Mouse (Mus musculus): ENCODE data around the gene Nt5m.

DNA sequence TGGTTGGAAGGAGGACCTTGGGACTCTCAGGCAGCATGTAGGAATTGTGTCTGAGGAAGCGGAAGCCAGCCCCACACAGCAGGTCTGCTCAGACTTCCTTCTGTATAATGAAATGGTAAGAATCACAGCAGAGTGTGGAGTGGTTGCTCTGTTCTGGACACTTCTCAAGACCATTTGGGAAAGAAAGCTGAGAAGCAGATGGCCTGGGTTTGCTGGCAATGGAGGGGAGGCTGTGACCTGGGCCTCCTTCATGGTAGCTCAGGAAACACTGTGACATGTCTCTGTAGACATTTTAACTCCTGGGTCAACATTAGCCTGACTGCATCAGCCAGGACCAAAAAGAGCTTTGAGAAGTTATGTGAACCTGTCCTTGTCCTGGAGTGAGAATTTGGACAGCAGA is 61.7 kb downstream of the Nt5m start:
- TF ChIP-seq EP300 (IDR thresholded peaks at IDR 0.05) (no peak), CTCF (IDR thresholded peaks at IDR 0.05) (no peak)

All from lung, postnatal 0 days (tissue).